Mouse (Mus musculus) heart, postnatal 0 days (tissue): Measurements from ENCODE around the gene Orc2.

ENCODE experiments used
- CTCF ChIP-seq: IDR thresholded peaks from 2 replicates; pipeline ENCODE4 v1.5.1; 2016; ENCODE audit warnings: antibody characterized with exemption, control low read depth, low read depth
- EP300 ChIP-seq: IDR thresholded peaks from 2 replicates; pipeline ENCODE4 v1.6.1; 2016; ENCODE audit warnings: antibody characterized with exemption, low read depth

DNA sequence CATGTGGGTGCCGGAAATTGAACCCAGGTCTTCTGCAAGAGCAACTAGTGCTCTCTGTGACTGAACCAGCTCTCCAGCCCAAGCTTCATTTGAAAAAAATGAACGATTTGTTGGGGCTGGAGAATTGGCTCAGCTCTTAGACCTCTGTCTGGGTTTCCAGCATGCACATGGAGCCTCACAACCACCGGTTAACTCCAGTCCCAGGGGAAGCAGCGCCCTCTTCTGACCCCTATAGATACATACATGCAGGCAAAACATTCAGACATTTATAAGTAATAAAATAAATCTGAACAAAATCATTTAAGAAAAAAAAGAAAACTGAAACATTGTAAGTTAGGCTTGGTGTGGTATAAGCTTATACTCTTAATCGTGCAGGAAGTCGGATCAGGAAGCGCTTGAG lies 56.5 kb downstream of the Orc2 start:
- TF ChIP-seq CTCF (no peak), EP300 (no peak)
